Mouse (Mus musculus) limb, embryonic 11.5 days (tissue): Measurements from ENCODE around the gene Gm38119. TPM values are rescaled to one million over a fixed set of nuclear protein-coding genes. Genes with fewer than 3 reads are reported as not detected.

ENCODE experiments used
- ATAC-seq: fragments of 200-750 bp; cut with Nextera tagmentation; 2 replicates; pipeline ENCODE4 v1.8.0; 2017; ENCODE audit warnings: low read depth; ENCODE audit not compliant: insufficient number of reproducible peaks, low FRiP score, low TSS enrichment
- DNase-seq: peaks from one replicate; pipeline ENCODE4 v3.0.0-alpha.2; 2015; ENCODE audit warnings: low spot score
- H3K27ac ChIP-seq: fragments of 300-500 bp; sonication (generic); replicated peaks from 2 replicates; pipeline ENCODE4 v1.5.1; 2014; ENCODE audit warnings: low read depth, mild to moderate bottlenecking, low read length
- H3K27me3 ChIP-seq: fragments of 300-500 bp; sonication (generic); 2 replicates; pipeline ENCODE4 v1.6.1; 2014; ENCODE audit warnings: mild to moderate bottlenecking, low read length, mixed read lengths; ENCODE audit not compliant: control insufficient read depth, insufficient read depth
- H3K36me3 ChIP-seq: fragments of 300-500 bp; sonication (generic); 2 replicates; pipeline ENCODE4 v1.6.1; 2014; ENCODE audit warnings: mild to moderate bottlenecking, low read length, moderate library complexity, mixed read lengths; ENCODE audit not compliant: control insufficient read depth, insufficient read depth
- H3K4me1 ChIP-seq: fragments of 300-500 bp; sonication (generic); 2 replicates; pipeline ENCODE4 v1.6.1; 2014; ENCODE audit warnings: low read length, mixed read lengths; ENCODE audit not compliant: control insufficient read depth, insufficient read depth
- H3K4me2 ChIP-seq: fragments of 300-500 bp; sonication (generic); 2 replicates; pipeline ENCODE4 v1.6.1; 2014; ENCODE audit warnings: low read depth, mild to moderate bottlenecking, moderate library complexity; ENCODE audit not compliant: severe bottlenecking
- H3K4me3 ChIP-seq: fragments of 300-500 bp; sonication (generic); 2 replicates; pipeline ENCODE4 v1.5.1; 2014; ENCODE audit warnings: low read depth, low read length
- H3K9ac ChIP-seq: fragments of 300-500 bp; sonication (generic); 2 replicates; pipeline ENCODE4 v1.6.1; 2014; ENCODE audit warnings: mild to moderate bottlenecking, low read length
- H3K9me3 ChIP-seq: fragments of 300-500 bp; sonication (generic); 2 replicates; pipeline ENCODE4 v1.6.1; 2016; ENCODE audit warnings: low read length; ENCODE audit not compliant: control insufficient read depth
- WGBS: fragments of 180-500 bp; shearing (Covaris S2); extraction: QIAGEN DNeasy Blood & Tissue Kit; methylation state at CpG from one replicate; pipeline ENCODE4 v1.1.7; 2014; 5-methylcytosine and 5-hydroxymethylcytosine counted together
- polyA plus RNA-seq: library from polyadenylated mRNA; unstranded; fragments of >200 nt; fragmentation: Nextera tagmentation; extraction: Ambion mirVana; gene quantifications from 2 replicates; pipeline ENCODE4 v1.2.1, GENCODE M21; 2014

Gm38119 gene
- polyA plus RNA-seq, result not detected in 2 replicates

- Histone ChIP-seq H3K36me3 (no peaks in the 10 kb centered on the region), H3K4me1 (no peaks in the 10 kb centered on the region), H3K4me3 (no peak within 1 kb of the TSS), H3K27me3 (no peaks in the 10 kb centered on the region), H3K9ac (no peak within 1 kb of the TSS), H3K27ac (no peak within 1 kb of the TSS), H3K9me3 (no peaks in the 10 kb centered on the region), H3K4me2 (no peak within 1 kb of the TSS)
- DNase-seq (no peak), ATAC-seq (no peak)
- 82% methylated on average over 1 of the region's 1 CpGs for WGBS
These were observed at the start of gene Gm38119 for GRCm38 (mm10) chr3:92738996-92739395. Gm38119 (minus strand) TSS chr3:92739096.

GRCm38 (mm10) chr3:92778799-92779198 lies 39.9 kb upstream of the Gm38119 start, which contains the start of gene Lce1i:
Lce1i (minus strand) TSS chr3:92778899.
- H3K9ac ChIP-seq, result no peak within 1 kb of the TSS
- ATAC-seq (no peak), DNase-seq (no peak)
- H3K4me1 ChIP-seq, result no peaks in the 10 kb centered on the region
- no peak within 1 kb of the TSS for H3K4me3 ChIP-seq
- no peak within 1 kb of the TSS for H3K27ac ChIP-seq
- no peak within 1 kb of the TSS for H3K4me2 ChIP-seq
- H3K27me3 ChIP-seq, result no peaks in the 10 kb centered on the region
- 88% methylated on average over 1 of the region's 1 CpGs for WGBS
- H3K36me3 ChIP-seq, result no peaks in the 10 kb centered on the region
- H3K9me3 ChIP-seq, result no peaks in the 10 kb centered on the region

DNA sequence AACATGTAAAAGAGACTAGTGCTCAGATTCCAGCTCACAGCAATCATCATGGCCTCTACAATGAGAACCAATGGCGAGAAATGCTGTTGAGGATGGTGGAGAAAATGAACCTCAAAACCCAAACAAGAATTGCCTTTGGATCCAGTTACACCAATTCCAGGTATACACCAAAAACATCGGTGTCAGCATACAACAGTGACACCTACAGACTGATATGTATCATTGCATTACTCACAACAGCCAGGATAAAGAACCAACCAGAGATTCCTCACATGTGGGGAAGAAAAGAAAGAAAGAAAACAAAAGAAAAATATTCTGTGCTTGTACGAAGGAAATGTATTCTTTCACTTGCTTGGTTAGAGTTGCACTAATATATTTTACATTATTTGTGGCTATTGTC lies 32.7 kb upstream of the Gm38119 start:
- H3K9me3 ChIP-seq, result no peaks in the 10 kb centered on the region
- H3K4me2 ChIP-seq, result no peak overlapping the region
- H3K27me3 ChIP-seq, result no peaks in the 10 kb centered on the region
- H3K4me3 ChIP-seq, result no peak overlapping the region
- no peaks in the 10 kb centered on the region for H3K36me3 ChIP-seq
- no peaks in the 10 kb centered on the region for H3K4me1 ChIP-seq
- no peak overlapping the region for H3K9ac ChIP-seq
- DNase-seq (no peak), ATAC-seq (no peak)
- 21% methylated on average over 3 of the region's 3 CpGs for WGBS
- no peak overlapping the region for H3K27ac ChIP-seq

GRCm38 (mm10) chr3:92764965-92765364 lies 26.1 kb upstream of the Gm38119 start, which contains the start of gene Lce1h:
Lce1h (minus strand) TSS chr3:92765065.
- ATAC-seq, result no peak
- H3K9me3 ChIP-seq, result no peaks in the 10 kb centered on the region
- no peak within 1 kb of the TSS for H3K4me2 ChIP-seq
- H3K4me3 ChIP-seq, result no peak within 1 kb of the TSS
- H3K27ac ChIP-seq, result no peak within 1 kb of the TSS
- H3K9ac ChIP-seq, result no peak within 1 kb of the TSS
- H3K27me3 ChIP-seq, result no peaks in the 10 kb centered on the region
- H3K4me1 ChIP-seq, result no peaks in the 10 kb centered on the region
- 96% methylated on average over 1 of the region's 1 CpGs for WGBS
- H3K36me3 ChIP-seq, result no peaks in the 10 kb centered on the region
- no peak for DNase-seq

DNA sequence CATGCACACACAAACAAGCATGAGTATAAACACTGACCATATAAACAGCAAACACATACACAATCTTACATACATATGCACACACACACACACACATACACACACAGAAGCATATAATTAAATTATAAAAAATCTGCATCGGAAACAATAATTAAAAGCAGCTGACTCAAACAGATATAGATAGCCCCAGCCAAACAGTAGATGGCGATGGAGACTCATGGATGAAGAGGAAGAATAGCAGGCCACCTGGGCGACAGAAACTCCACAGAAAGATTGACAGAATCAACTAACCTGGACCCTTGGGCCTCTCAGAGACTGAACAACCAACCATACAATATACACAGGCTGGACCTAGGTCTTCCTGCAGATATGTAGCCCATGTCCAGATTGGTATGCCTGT lies 14.3 kb upstream of the Gm38119 start:
- Histone ChIP-seq H3K4me2 (no peak overlapping the region), H3K9ac (no peak overlapping the region), H3K4me3 (no peak overlapping the region), H3K27ac (no peak overlapping the region), H3K27me3 (no peaks in the 10 kb centered on the region), H3K36me3 (no peaks in the 10 kb centered on the region), H3K9me3 (no peaks in the 10 kb centered on the region), H3K4me1 (no peaks in the 10 kb centered on the region)
- WGBS, result 42% methylated on average over 3 of the region's 3 CpGs
- ATAC-seq (no peak), DNase-seq (no peak)

DNA sequence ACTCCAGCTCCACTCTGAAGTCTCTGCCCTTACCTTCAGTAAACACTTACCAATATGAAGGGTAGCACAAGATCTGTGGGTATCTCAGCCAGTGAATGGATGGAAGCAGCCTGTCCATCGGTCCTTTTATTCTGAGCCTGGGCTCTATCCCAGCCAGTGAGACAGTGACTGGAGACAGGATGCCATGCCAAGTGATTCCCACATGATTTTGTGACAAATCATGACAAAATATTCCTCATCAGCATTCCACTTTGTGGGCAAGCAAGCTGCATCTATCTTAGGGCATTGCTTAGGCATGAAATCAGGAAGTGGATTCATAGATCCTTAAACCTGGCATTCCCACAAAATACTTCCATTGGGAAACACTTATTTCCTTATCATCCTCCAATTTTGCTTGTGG lies 13.3 kb upstream of the Gm38119 start, which contains the start of gene Lce1g:
Gene Lce1g, minus strand, starts transcription at position 101 of the 400 bp plus-strand sequence.
- Histone ChIP-seq H3K27me3 (no peaks in the 10 kb centered on the region), H3K36me3 (no peaks in the 10 kb centered on the region), H3K4me1 (no peaks in the 10 kb centered on the region), H3K4me2 (no peak within 1 kb of the TSS), H3K27ac (no peak within 1 kb of the TSS), H3K4me3 (no peak within 1 kb of the TSS), H3K9ac (no peak within 1 kb of the TSS), H3K9me3 (no peaks in the 10 kb centered on the region)
- 74% methylated on average over 1 of the region's 1 CpGs for WGBS
- DNase-seq (no peak), ATAC-seq (no peak)

- H3K36me3 ChIP-seq, result no peaks in the 10 kb centered on the region
- H3K27me3 ChIP-seq, result no peaks in the 10 kb centered on the region
- no peak overlapping the region for H3K4me3 ChIP-seq
- 85% methylated on average over 5 of the region's 5 CpGs for WGBS
- no peak overlapping the region for H3K9ac ChIP-seq
- no peaks in the 10 kb centered on the region for H3K9me3 ChIP-seq
- H3K4me1 ChIP-seq, result no peaks in the 10 kb centered on the region
- H3K4me2 ChIP-seq, result no peak overlapping the region
- no peak for ATAC-seq
- no peak overlapping the region for H3K27ac ChIP-seq
- no peak for DNase-seq
These were observed 16.3 kb downstream of the Gm38119 start for GRCm38 (mm10) chr3:92722631-92723030.

DNA sequence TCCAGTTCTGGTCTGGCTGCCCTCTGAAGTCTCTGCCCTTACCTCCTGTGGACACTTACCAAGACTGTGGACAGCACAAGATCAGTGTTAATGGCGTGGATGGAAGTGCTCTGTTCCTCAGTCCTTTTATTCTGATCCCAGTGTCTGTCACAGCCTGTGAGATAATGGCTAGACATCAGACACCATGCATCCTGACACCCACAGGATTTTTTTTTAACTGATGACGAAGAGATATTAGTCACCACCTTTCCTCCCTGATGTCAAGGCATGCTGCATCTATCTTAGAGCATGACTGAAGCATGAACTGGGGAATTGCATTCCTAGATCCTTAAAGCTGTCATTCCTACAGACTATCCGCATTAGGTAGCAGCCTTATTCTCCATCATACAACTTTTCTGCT lies 18.6 kb downstream of the Gm38119 start, which contains the start of gene Lce1f:
Gene Lce1f, minus strand, starts transcription at position 101 of the 400 bp plus-strand sequence.
- Histone ChIP-seq H3K9ac (no peak within 1 kb of the TSS), H3K27me3 (no peaks in the 10 kb centered on the region), H3K4me1 (no peaks in the 10 kb centered on the region), H3K4me3 (no peak within 1 kb of the TSS), H3K4me2 (no peak within 1 kb of the TSS), H3K27ac (no peak within 1 kb of the TSS), H3K9me3 (no peaks in the 10 kb centered on the region), H3K36me3 (no peaks in the 10 kb centered on the region)
- WGBS, result 80% methylated on average over 3 of the region's 3 CpGs
- DNase-seq (no peak), ATAC-seq (no peak)

- no peaks in the 10 kb centered on the region for H3K4me1 ChIP-seq
- H3K27me3 ChIP-seq, result no peaks in the 10 kb centered on the region
- H3K27ac ChIP-seq, result no peak overlapping the region
- no peak overlapping the region for H3K4me2 ChIP-seq
- H3K4me3 ChIP-seq, result no peak overlapping the region
- ATAC-seq, result no peak
- no peaks in the 10 kb centered on the region for H3K9me3 ChIP-seq
- no peak overlapping the region for H3K9ac ChIP-seq
- no peaks in the 10 kb centered on the region for H3K36me3 ChIP-seq
- DNase-seq, result no peak
These were observed 23.8 kb downstream of the Gm38119 start for GRCm38 (mm10) chr3:92715122-92715521.
